Mouse (Mus musculus): ENCODE measurements around the gene Slc28a1. TPM values are rescaled to one million over a fixed set of nuclear protein-coding genes. Genes with fewer than 3 reads are reported as not detected.
"Not testable (repeated sequence)": the region's sequence is repeated elsewhere in the genome, so short reads cannot be mapped to it uniquely, and the experiment has no call there.

The Slc28a1 gene
- polyA plus RNA-seq, 1 experiment from 2014 or later: 0.05 TPM

DNA sequence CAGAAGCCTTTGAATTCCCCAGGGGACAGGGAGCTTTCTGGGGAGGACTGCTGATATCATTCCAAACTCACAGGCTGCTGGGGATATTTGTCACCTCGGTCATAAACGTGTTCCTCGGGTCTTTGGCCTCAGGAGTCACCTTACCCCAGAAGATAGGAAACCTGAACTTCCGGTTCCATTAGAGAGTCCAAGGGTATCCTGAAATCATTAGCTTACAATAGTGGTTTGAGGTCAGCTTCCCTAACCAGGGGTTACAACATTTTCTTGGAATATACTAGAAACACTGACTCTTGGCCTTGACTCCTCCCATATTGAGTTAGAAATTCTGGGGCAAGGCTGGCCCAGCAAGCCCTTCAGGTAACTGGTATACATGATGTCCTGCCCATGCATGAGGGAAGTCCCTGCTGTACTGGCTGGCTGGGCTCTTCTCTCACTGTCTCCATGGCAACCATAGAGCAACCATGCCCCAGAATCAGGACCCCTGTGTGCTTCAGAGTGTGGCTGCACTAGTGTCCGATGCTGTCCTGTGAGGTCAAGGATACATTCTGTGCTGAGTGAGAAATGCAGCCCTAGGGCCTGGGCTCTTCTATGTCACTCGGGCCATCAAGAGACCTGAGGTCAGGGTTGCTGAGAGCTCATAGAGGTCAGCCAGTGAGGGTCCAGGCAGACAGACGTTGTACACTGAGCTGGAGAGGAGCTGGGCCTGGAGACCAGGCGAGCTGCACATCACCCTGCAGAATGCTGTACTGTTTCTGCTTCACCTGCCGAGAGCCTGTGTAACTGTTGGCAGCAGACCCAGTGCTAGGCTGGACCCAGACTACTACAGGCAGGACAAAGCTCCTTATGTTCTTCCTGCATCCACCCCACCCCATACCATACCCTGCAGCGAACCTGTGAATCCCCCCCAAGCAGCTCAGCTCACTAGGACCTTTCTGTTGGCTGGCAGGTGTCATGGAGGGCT is 10.9 kb downstream of the Slc28a1 start:
- Histone ChIP-seq H3K36me3 (no peaks in the 10 kb centered on the region), H3K27me3 (replicated peaks) (no peaks in the 10 kb centered on the region), H3K9me3 (replicated peaks) (no peaks in the 10 kb centered on the region), H3K4me1 (peaks cover 12% of the 10 kb centered on the region; the same call in 1 of the 2 replicates), H3K4me3 (replicated peaks) (no peak overlapping the region), H3K4me2 (no peak overlapping the region), H3K27ac (replicated peaks) (no peak overlapping the region), H3K9ac (replicated peaks) (no peak overlapping the region)
- ATAC-seq (ENCODE audit: low FRiP score): no peak; the same call in 1 of the 2 replicates
- 64% methylated on average over 10 of the region's 10 CpGs for WGBS

DNA sequence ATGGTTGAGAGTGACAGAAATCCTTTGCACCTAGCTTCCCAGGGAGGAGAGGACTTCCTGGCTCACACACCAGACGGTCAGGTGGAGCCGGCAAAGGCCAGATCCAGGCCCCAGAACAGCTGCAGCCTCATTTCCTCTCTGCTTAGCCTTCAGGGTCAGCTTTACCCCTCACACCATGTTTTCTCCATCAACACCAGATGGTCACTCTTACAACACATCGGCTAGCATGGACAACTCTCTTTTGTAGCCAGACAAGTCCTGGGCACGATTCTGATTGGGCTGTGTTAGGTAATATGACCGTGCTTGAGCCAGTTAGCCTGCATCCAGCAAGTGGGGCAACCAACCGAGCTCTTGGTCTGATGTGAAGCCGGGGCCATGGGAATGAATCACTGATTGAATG is 17.3 kb downstream of the Slc28a1 start:
- H3K9ac ChIP-seq (replicated peaks): no peak overlapping the region
- H3K36me3 ChIP-seq: no peaks in the 10 kb centered on the region
- H3K4me1 ChIP-seq: peaks cover 9% of the 10 kb centered on the region
- H3K4me3 ChIP-seq (replicated peaks): no peak overlapping the region
- H3K9me3 ChIP-seq (replicated peaks): no peaks in the 10 kb centered on the region
- ATAC-seq (ENCODE audit: low FRiP score): no peak
- H3K27ac ChIP-seq (replicated peaks): no peak overlapping the region
- no peak overlapping the region for H3K4me2 ChIP-seq
- H3K27me3 ChIP-seq (replicated peaks): no peaks in the 10 kb centered on the region
- WGBS: 83% methylated on average over 7 of the region's 7 CpGs

DNA sequence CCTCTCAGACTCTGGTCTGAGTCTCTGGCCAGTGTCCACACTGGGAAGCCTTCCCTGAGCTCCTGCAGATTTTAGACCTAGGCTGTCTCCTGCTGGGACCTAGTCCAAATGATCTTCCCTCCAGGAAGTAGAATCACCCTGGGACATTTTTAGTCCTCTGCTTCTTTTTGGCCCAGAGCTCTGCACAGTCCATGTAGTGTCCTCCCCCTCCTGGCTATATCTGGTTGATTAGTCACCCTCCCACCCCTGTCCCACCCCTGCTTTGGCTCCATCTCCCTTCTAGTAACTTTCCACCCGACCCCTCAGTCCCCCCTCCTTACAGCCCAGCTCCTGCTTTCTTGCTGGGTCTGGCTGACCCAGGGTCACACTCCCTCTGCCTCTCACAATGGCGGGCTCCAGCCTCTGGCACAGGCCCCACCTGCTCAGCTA is 18.3 kb downstream of the Slc28a1 start:
- Histone ChIP-seq H3K4me2 (no peak overlapping the region), H3K36me3 (no peaks in the 10 kb centered on the region), H3K27ac (replicated peaks) (no peak overlapping the region), H3K4me1 (peaks cover 9% of the 10 kb centered on the region), H3K4me3 (replicated peaks) (no peak overlapping the region), H3K9me3 (replicated peaks) (no peaks in the 10 kb centered on the region), H3K9ac (replicated peaks) (no peak overlapping the region), H3K27me3 (replicated peaks) (no peaks in the 10 kb centered on the region)
- ATAC-seq (ENCODE audit: low FRiP score): peak; percentile 36; the same call in 1 of the 2 replicates
- WGBS: 21% methylated on average over 2 of the region's 2 CpGs

DNA sequence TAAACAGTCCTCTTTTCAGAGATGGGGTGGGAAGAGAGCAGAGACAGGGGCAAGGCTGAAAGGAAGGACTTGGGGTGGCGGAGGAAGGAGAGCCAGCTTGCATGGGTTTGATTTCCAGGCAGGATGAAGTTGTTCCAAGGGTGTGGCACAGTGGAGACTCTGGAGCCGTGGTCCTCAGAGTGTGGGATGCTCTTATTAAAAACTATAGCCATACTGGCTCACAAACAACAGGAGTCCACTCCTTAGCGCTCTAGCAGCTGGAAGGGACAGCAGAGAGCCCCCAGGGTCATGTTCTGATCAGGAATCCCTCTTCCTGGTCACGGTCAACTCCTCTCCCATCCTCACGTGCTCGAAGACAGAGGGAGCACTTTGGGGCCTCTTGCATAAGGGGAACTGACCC is 18.8 kb downstream of the Slc28a1 start:
- 72% methylated on average over 6 of the region's 6 CpGs for WGBS

DNA sequence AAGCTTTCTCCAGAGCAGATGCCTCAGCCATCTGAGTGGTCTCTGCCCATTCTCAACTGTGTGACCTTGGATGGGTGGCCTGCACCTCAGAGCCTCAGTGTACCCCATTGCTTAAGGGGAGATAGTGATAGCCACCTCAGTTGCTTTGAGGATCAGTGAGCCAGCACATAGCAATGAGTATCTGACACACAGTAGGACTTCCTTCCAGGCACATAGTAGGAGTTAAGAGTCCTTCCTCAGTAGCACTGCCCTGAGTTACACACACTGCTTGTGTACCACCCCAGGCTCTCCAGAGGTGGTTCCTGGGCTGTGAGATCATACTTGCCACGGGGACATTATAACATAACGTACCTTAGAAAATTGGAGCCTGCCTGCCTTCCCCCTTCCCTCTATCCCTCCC is 19.3 kb downstream of the Slc28a1 start:
- WGBS: 82% methylated on average over 2 of the region's 2 CpGs
- no peaks in the 10 kb centered on the region for H3K27me3 ChIP-seq (replicated peaks)
- H3K4me1 ChIP-seq: peaks cover 9% of the 10 kb centered on the region
- H3K9me3 ChIP-seq (replicated peaks): no peaks in the 10 kb centered on the region
- H3K4me2 ChIP-seq: no peak overlapping the region
- no peak; the same call in 1 of the 2 replicates for ATAC-seq (ENCODE audit: low FRiP score)
- H3K9ac ChIP-seq (replicated peaks): no peak overlapping the region
- H3K36me3 ChIP-seq: no peaks in the 10 kb centered on the region
- 0 out of 2 replicates have a peak overlapping the region, but pooled peaks have one; percentile 4 for H3K27ac ChIP-seq (replicated peaks)
- no peak overlapping the region for H3K4me3 ChIP-seq (replicated peaks)

More for the DNA sequence above, 18.8 kb downstream of the Slc28a1 start:
- Histone ChIP-seq H3K27ac (replicated peaks) (no peak overlapping the region), H3K9me3 (replicated peaks) (no peaks in the 10 kb centered on the region), H3K4me2 (no peak overlapping the region), H3K9ac (replicated peaks) (no peak overlapping the region), H3K27me3 (replicated peaks) (no peaks in the 10 kb centered on the region), H3K4me3 (replicated peaks) (no peak overlapping the region), H3K36me3 (no peaks in the 10 kb centered on the region), H3K4me1 (peaks cover 9% of the 10 kb centered on the region)
- no peak for ATAC-seq (ENCODE audit: low FRiP score)

DNA sequence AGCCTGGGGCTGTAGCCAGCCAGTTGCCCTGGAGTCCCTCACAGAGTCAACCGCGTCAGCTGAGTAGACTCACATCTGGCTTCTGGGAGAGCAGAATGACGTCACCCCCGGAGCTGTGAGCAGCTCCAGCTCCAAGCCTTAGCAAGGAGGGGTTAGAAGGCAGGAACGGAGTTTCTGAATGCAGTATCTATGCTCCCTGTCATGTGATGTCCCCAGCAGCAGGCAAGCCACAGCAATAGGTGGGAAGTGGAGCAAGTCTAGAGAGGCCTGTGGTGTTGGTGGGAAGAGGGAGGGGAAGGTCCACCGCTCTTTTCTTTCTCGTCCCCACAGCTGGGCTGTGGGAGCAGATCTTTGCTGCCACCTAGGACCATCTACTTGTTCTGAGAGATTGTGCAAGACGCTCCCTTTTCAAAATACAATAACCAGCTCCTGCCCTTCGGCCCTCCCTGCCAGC is 20.0 kb downstream of the Slc28a1 start:
- Histone ChIP-seq H3K9me3 (replicated peaks) (no peaks in the 10 kb centered on the region), H3K36me3 (no peaks in the 10 kb centered on the region), H3K27ac (replicated peaks) (peak overlapping the region; percentile 4; the same call in 1 of the 2 replicates), H3K4me1 (peaks cover 9% of the 10 kb centered on the region), H3K4me2 (peak overlapping the region; percentile 34), H3K9ac (replicated peaks) (no peak overlapping the region), H3K27me3 (replicated peaks) (no peaks in the 10 kb centered on the region), H3K4me3 (replicated peaks) (no peak overlapping the region)
- WGBS: 39% methylated on average over 9 of the region's 9 CpGs
- peak; percentile 86 for ATAC-seq (ENCODE audit: low FRiP score)

DNA sequence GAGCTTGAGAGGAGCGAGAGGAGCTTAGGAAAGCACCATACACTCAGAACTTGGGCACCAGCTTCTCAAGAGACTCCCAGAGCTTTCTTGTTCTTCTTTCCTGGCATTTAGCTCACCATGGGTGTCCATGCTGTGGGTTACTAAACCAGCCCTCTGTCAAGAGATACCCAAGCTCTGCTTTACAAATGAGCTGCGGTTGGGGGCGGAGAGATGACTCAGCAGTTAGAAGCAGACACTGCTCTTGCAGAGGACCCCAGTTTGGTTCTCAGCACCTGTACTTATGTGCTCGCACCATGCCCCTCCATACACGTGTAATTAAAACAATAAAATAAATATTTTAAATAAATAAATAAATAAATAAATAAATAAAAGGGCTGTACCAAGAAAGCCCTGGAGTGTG is 22.7 kb downstream of the Slc28a1 start:
- Histone ChIP-seq H3K4me1 (peaks cover 9% of the 10 kb centered on the region), H3K27ac (replicated peaks) (no peak overlapping the region), H3K9me3 (replicated peaks) (no peaks in the 10 kb centered on the region), H3K9ac (replicated peaks) (no peak overlapping the region), H3K4me3 (replicated peaks) (no peak overlapping the region), H3K36me3 (no peaks in the 10 kb centered on the region), H3K27me3 (replicated peaks) (no peaks in the 10 kb centered on the region), H3K4me2 (no peak overlapping the region)
- WGBS: 86% methylated on average over 5 of the region's 5 CpGs
- no peak for ATAC-seq (ENCODE audit: low FRiP score)

DNA sequence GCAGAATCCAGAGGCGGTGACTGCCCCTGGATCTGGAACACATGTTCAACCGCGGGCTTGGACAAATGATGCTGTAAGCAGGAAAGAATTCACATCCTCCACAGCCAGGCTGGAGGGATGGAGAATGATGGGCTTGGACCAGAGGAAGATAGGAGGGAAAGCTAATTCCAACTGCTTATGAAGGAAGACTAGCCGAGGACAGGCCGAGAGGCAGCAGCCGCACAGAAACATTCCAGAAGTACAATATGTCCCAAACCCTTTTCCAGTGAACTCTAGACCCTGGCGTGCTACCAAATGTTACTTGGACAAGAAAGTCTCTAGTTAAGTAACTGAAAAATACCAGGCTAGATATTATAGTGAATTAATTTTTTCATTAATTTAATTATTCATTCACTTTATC is 24.5 kb downstream of the Slc28a1 start:
- no peaks in the 10 kb centered on the region for H3K36me3 ChIP-seq
- no peak for ATAC-seq (ENCODE audit: low FRiP score)
- WGBS: 90% methylated on average over 7 of the region's 7 CpGs
- H3K27me3 ChIP-seq (replicated peaks): no peaks in the 10 kb centered on the region
- H3K4me1 ChIP-seq: peaks cover 9% of the 10 kb centered on the region
- no peak overlapping the region for H3K4me3 ChIP-seq (replicated peaks)
- no peaks in the 10 kb centered on the region for H3K9me3 ChIP-seq (replicated peaks)
- no peak overlapping the region for H3K9ac ChIP-seq (replicated peaks)
- H3K4me2 ChIP-seq: no peak overlapping the region
- H3K27ac ChIP-seq (replicated peaks): no peak overlapping the region

DNA sequence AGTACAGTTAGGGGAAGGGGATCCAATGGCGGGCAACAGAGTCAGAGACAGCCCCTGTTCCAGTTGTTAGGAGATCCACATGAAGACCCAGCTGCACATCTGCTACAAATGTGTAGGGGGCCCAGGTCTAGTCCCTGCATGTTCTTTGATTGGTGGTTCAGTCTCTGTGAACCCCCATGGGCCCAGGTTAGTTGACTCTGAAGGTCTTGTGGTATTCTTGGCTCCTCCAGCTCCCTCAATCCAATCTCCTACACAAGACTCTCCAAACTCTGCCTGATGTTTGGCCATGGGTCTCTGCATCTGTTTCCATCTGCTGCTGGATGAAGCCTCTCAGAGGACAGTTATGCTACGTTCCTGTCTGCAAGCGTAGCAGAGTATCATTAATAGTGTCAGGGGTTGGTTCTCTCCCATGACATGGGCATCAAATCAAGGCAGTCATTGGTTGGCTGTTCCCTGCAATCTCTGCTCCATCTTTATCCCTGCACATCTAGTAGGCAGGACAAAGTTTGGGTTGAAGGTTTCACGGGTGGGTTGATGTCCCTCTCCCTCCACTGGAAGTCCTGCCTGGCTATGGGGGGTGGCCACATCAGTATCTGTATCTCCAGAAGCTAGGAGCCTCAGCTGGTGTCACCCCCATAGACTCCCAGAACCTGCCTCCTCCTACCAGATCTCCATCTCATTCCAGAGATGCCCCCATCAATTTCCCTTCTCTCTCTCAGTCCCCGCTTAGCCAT is 25.2 kb downstream of the Slc28a1 start:
- Histone ChIP-seq H3K9ac (replicated peaks) (no peak overlapping the region), H3K4me3 (replicated peaks) (no peak overlapping the region)
- WGBS: 89% methylated on average over 5 of the region's 5 CpGs

DNA sequence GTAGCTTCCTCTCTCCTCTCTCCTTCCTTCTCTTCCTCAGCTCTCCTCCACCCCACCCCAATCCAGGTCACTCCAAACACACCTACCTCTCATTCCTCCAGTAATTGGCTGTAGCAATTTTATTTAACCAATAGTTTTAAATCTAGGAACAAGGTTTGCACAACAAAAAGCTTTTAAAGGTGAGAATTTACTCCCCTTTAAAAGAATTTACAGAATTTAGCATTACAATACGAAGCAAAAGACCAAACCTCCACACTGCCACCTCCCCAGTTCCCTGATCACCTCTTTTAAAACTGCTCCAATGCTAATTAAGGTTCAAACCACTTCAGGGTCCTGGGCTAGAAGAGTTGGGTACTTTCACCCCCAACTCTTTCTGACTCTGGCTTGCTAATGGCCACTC is 26.9 kb downstream of the Slc28a1 start:
- WGBS: 62% methylated on average over 1 of the region's 1 CpGs
- no peak overlapping the region for H3K4me2 ChIP-seq
- H3K9ac ChIP-seq (replicated peaks): no peak overlapping the region
- H3K27ac ChIP-seq (replicated peaks): no peak overlapping the region
- H3K27me3 ChIP-seq (replicated peaks): no peaks in the 10 kb centered on the region
- no peak for ATAC-seq (ENCODE audit: low FRiP score)
- H3K36me3 ChIP-seq: no peaks in the 10 kb centered on the region
- H3K4me3 ChIP-seq (replicated peaks): no peak overlapping the region
- no peaks in the 10 kb centered on the region for H3K9me3 ChIP-seq (replicated peaks)
- H3K4me1 ChIP-seq: no peaks in the 10 kb centered on the region

More for the DNA sequence above, 25.2 kb downstream of the Slc28a1 start:
- H3K4me2 ChIP-seq: no peak overlapping the region
- no peaks in the 10 kb centered on the region for H3K27me3 ChIP-seq (replicated peaks)
- no peaks in the 10 kb centered on the region for H3K36me3 ChIP-seq
- H3K4me1 ChIP-seq: peaks cover 3% of the 10 kb centered on the region; the same call in 1 of the 2 replicates
- H3K27ac ChIP-seq (replicated peaks): no peak overlapping the region
- no peak for ATAC-seq (ENCODE audit: low FRiP score)
- no peaks in the 10 kb centered on the region for H3K9me3 ChIP-seq (replicated peaks)

DNA sequence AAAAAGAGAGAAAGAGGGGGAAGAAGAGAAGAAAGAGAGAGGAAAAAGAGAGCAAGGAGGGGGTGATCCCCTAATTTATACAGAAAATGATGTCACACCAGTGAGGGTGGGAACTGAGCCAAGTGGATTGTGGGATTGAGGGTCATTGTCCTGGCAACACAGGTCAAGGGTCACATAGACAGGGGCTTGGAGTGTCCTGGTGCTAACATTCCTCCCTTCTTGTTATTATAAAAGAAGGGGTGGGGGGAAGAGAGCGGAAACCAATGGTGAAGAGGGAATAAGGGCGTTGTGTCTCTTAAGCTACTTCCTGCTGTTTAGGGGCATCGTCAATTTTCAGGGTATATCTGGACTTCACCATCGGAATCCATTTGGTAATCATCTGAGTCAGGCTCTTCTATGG is 28.5 kb downstream of the Slc28a1 start:
- H3K9ac ChIP-seq (replicated peaks); H3K27ac ChIP-seq (replicated peaks); H3K4me1 ChIP-seq; H3K4me2 ChIP-seq; ATAC-seq (ENCODE audit: low FRiP score); H3K9me3 ChIP-seq (replicated peaks); H3K36me3 ChIP-seq; H3K4me3 ChIP-seq (replicated peaks); H3K27me3 ChIP-seq (replicated peaks): not testable (repeated sequence)
- WGBS: 76% methylated on average over 4 of the region's 4 CpGs

All from neural tube, embryonic 15.5 days (tissue).